Mouse (Mus musculus): ENCODE measurements around the gene Reps2.

Gene Reps2

GRCm38 (mm10) chrX:162496485-162496884 lies 147.0 kb downstream of the Reps2 start:
- no peak for DNase-seq (ENCODE audit: low read depth, low spot score)

- no peak for DNase-seq (ENCODE audit: low read depth, low spot score)
Measured at GRCm38 (mm10) chrX:162488630-162489029, 154.8 kb downstream of the Reps2 start.

GRCm38 (mm10) chrX:162487734-162488133 lies 155.7 kb downstream of the Reps2 start:
- no peak for DNase-seq (ENCODE audit: low read depth, low spot score)

GRCm38 (mm10) chrX:162470213-162470612 lies 173.2 kb downstream of the Reps2 start:
- no peak for DNase-seq (ENCODE audit: low read depth, low spot score)

- no peak for DNase-seq (ENCODE audit: low read depth, low spot score)
Measured at GRCm38 (mm10) chrX:162462156-162462555, 181.3 kb downstream of the Reps2 start.

GRCm38 (mm10) chrX:162456445-162456844 lies 187.0 kb downstream of the Reps2 start:
- no peak for DNase-seq (ENCODE audit: low read depth, low spot score)

- DNase-seq (ENCODE audit: low read depth, low spot score), result no peak
Measured at GRCm38 (mm10) chrX:162455364-162455763, 188.1 kb downstream of the Reps2 start.

- DNase-seq (ENCODE audit: low read depth, low spot score), result no peak
Measured at GRCm38 (mm10) chrX:162453821-162454402, 189.5 kb downstream of the Reps2 start.

- DNase-seq (ENCODE audit: low read depth, low spot score), result no peak
Measured at GRCm38 (mm10) chrX:162452642-162453041, 190.8 kb downstream of the Reps2 start.

GRCm38 (mm10) chrX:162447974-162448373 lies 195.5 kb downstream of the Reps2 start:
- DNase-seq (ENCODE audit: low read depth, low spot score), result no peak

- DNase-seq (ENCODE audit: low read depth, low spot score), result no peak
Measured at GRCm38 (mm10) chrX:162446678-162447318, 196.7 kb downstream of the Reps2 start.

- DNase-seq (ENCODE audit: low read depth, low spot score), result no peak
Measured at GRCm38 (mm10) chrX:162443387-162443786, 200.1 kb downstream of the Reps2 start.

- DNase-seq (ENCODE audit: low read depth, low spot score), result no peak
Measured at GRCm38 (mm10) chrX:162442970-162443369, 200.5 kb downstream of the Reps2 start.

GRCm38 (mm10) chrX:162432776-162433543 lies 210.5 kb downstream of the Reps2 start:
- DNase-seq (ENCODE audit: low read depth, low spot score), result no peak

- DNase-seq (ENCODE audit: low read depth, low spot score), result no peak
Measured at GRCm38 (mm10) chrX:162427698-162428097, 215.8 kb downstream of the Reps2 start.

- no peak for DNase-seq (ENCODE audit: low read depth, low spot score)
Measured at GRCm38 (mm10) chrX:162419431-162419830, 224.0 kb downstream of the Reps2 start.

- DNase-seq (ENCODE audit: low read depth, low spot score), result no peak
Measured at GRCm38 (mm10) chrX:162413124-162413523, 230.3 kb downstream of the Reps2 start.

- no peak for DNase-seq (ENCODE audit: low read depth, low spot score)
Measured at GRCm38 (mm10) chrX:162407291-162407690, 236.2 kb downstream of the Reps2 start.

GRCm38 (mm10) chrX:162402487-162402886 lies 241.0 kb downstream of the Reps2 start:
- no peak for DNase-seq (ENCODE audit: low read depth, low spot score)

- DNase-seq (ENCODE audit: low read depth, low spot score), result no peak
Measured at GRCm38 (mm10) chrX:162380730-162381129, 262.7 kb downstream of the Reps2 start.

GRCm38 (mm10) chrX:162363206-162363605 lies 280.2 kb downstream of the Reps2 start:
- no peak for DNase-seq (ENCODE audit: low read depth, low spot score)

All from embryo, embryonic 11.5 days (tissue).